Mouse (Mus musculus): Measurements from ENCODE around the gene Rufy2. TPM values are rescaled to one million over a fixed set of nuclear protein-coding genes. Genes with fewer than 3 reads are reported as not detected.

Gene Rufy2
- polyA plus RNA-seq (2015; fragmentation: Nextera tagmentation; extraction: Ambion mirVana): 20.3 and 20.7 TPM in 2 replicates

GRCm38 (mm10) chr10:62980039-62980954 lies at the start of gene Rufy2:
Gene Rufy2, plus strand, starts transcription at chr10:62980223.
- Histone ChIP-seq H3K27ac (peak within 1 kb of the TSS; percentile 66), H3K4me1 (replicated peaks) (0 out of 2 replicates have a peak, but pooled peaks cover 3% of the 10 kb centered on the region), H3K4me3 (replicated peaks) (peak within 1 kb of the TSS; percentile 97), H3K4me2 (replicated peaks) (peak within 1 kb of the TSS; percentile 86), H3K9ac (peak within 1 kb of the TSS; percentile 91), H3K9me3 (no peaks in the 10 kb centered on the region), H3K36me3 (peaks cover 8% of the 10 kb centered on the region), H3K27me3 (replicated peaks) (no peaks in the 10 kb centered on the region)
- ATAC-seq: peak; percentile 94
- WGBS: under 1% methylated on average over 75 of the region's 77 CpGs

GRCm38 (mm10) chr10:62932381-62932780 lies 47.6 kb upstream of the Rufy2 start:
- Histone ChIP-seq H3K9me3 (no peaks in the 10 kb centered on the region), H3K9ac (no peak overlapping the region), H3K4me2 (replicated peaks) (no peak overlapping the region), H3K27ac (no peak overlapping the region), H3K36me3 (peaks cover 16% of the 10 kb centered on the region), H3K4me1 (replicated peaks) (no peaks in the 10 kb centered on the region), H3K27me3 (replicated peaks) (no peaks in the 10 kb centered on the region), H3K4me3 (replicated peaks) (no peak overlapping the region)
- 97% methylated on average over 1 of the region's 1 CpGs for WGBS
- no peak for ATAC-seq

GRCm38 (mm10) chr10:62944975-62945580 lies 34.9 kb upstream of the Rufy2 start:
- Histone ChIP-seq H3K9ac (no peak overlapping the region), H3K4me3 (replicated peaks) (no peak overlapping the region), H3K27ac (no peak overlapping the region), H3K27me3 (replicated peaks) (no peaks in the 10 kb centered on the region), H3K9me3 (no peaks in the 10 kb centered on the region), H3K4me1 (replicated peaks) (0 out of 2 replicates have a peak, but pooled peaks cover 3% of the 10 kb centered on the region), H3K4me2 (replicated peaks) (no peak overlapping the region), H3K36me3 (peaks cover 8% of the 10 kb centered on the region; the same call in 1 of the 2 replicates)
- peak; percentile 26; the same call in 1 of the 2 replicates for ATAC-seq
- WGBS: 86% methylated on average over 10 of the region's 10 CpGs

- H3K4me3 ChIP-seq (replicated peaks): peak within 1 kb of the TSS; percentile 62
- no peaks in the 10 kb centered on the region for H3K27me3 ChIP-seq (replicated peaks)
- peak within 1 kb of the TSS; percentile 80 for H3K9ac ChIP-seq
- WGBS: under 1% methylated on average over 68 of the region's 68 CpGs
- peak within 1 kb of the TSS; percentile 85 for H3K27ac ChIP-seq
- peak within 1 kb of the TSS; percentile 87 for H3K4me2 ChIP-seq (replicated peaks)
- H3K36me3 ChIP-seq: peaks cover 14% of the 10 kb centered on the region; the same call in 1 of the 2 replicates
- H3K9me3 ChIP-seq: no peaks in the 10 kb centered on the region
- ATAC-seq: peak; percentile 93
- 0 out of 2 replicates have a peak, but pooled peaks cover 3% of the 10 kb centered on the region for H3K4me1 ChIP-seq (replicated peaks)
These were observed 33.1 kb upstream of the Rufy2 start, which contains the start of gene Dna2 for GRCm38 (mm10) chr10:62946738-62947471. Gene Dna2, plus strand, starts transcription at chr10:62947026.

- 0 out of 2 replicates have a peak, but pooled peaks cover 3% of the 10 kb centered on the region for H3K4me1 ChIP-seq (replicated peaks)
- ATAC-seq: no peak
- no peaks in the 10 kb centered on the region for H3K9me3 ChIP-seq
- no peak overlapping the region for H3K4me2 ChIP-seq (replicated peaks)
- 93% methylated on average over 7 of the region's 7 CpGs for WGBS
- H3K4me3 ChIP-seq (replicated peaks): no peak overlapping the region
- no peak overlapping the region for H3K9ac ChIP-seq
- H3K36me3 ChIP-seq: 0 out of 2 replicates have a peak, but pooled peaks cover 11% of the 10 kb centered on the region
- H3K27ac ChIP-seq: no peak overlapping the region
- no peaks in the 10 kb centered on the region for H3K27me3 ChIP-seq (replicated peaks)
These were observed 31.5 kb upstream of the Rufy2 start for GRCm38 (mm10) chr10:62948551-62948950.

GRCm38 (mm10) chr10:62963956-62964355 lies 16.1 kb upstream of the Rufy2 start:
- Histone ChIP-seq H3K36me3 (peaks cover 24% of the 10 kb centered on the region), H3K4me1 (replicated peaks) (no peaks in the 10 kb centered on the region), H3K9me3 (no peaks in the 10 kb centered on the region), H3K4me2 (replicated peaks) (no peak overlapping the region), H3K9ac (no peak overlapping the region), H3K4me3 (replicated peaks) (no peak overlapping the region), H3K27me3 (replicated peaks) (no peaks in the 10 kb centered on the region), H3K27ac (no peak overlapping the region)
- ATAC-seq: no peak
- WGBS: 93% methylated on average over 7 of the region's 7 CpGs

- Histone ChIP-seq H3K9me3 (no peaks in the 10 kb centered on the region), H3K9ac (no peak overlapping the region), H3K4me1 (replicated peaks) (no peaks in the 10 kb centered on the region), H3K36me3 (peaks cover 22% of the 10 kb centered on the region; the same call in 1 of the 2 replicates), H3K27ac (no peak overlapping the region), H3K4me2 (replicated peaks) (no peak overlapping the region), H3K4me3 (replicated peaks) (no peak overlapping the region), H3K27me3 (replicated peaks) (no peaks in the 10 kb centered on the region)
- WGBS: 93% methylated on average over 11 of the region's 11 CpGs
- ATAC-seq: no peak
These were observed 14.2 kb upstream of the Rufy2 start for GRCm38 (mm10) chr10:62965796-62966195.

GRCm38 (mm10) chr10:62966291-62966690 lies 13.7 kb upstream of the Rufy2 start:
- Histone ChIP-seq H3K4me1 (replicated peaks) (no peaks in the 10 kb centered on the region), H3K9ac (no peak overlapping the region), H3K36me3 (peaks cover 24% of the 10 kb centered on the region; the same call in 1 of the 2 replicates), H3K27me3 (replicated peaks) (no peaks in the 10 kb centered on the region), H3K9me3 (no peaks in the 10 kb centered on the region), H3K27ac (no peak overlapping the region), H3K4me3 (replicated peaks) (no peak overlapping the region), H3K4me2 (replicated peaks) (no peak overlapping the region)
- WGBS: 90% methylated on average over 15 of the region's 15 CpGs
- no peak for ATAC-seq

- Histone ChIP-seq H3K36me3 (0 out of 2 replicates have a peak, but pooled peaks cover 9% of the 10 kb centered on the region), H3K9me3 (no peaks in the 10 kb centered on the region), H3K27me3 (replicated peaks) (no peaks in the 10 kb centered on the region), H3K4me3 (replicated peaks) (no peak overlapping the region), H3K4me1 (replicated peaks) (no peaks in the 10 kb centered on the region), H3K27ac (no peak overlapping the region), H3K4me2 (replicated peaks) (no peak overlapping the region), H3K9ac (no peak overlapping the region)
- 72% methylated on average over 16 of the region's 16 CpGs for WGBS
- peak; percentile 82 for ATAC-seq
These were observed 8.2 kb upstream of the Rufy2 start for GRCm38 (mm10) chr10:62971821-62972220.

- H3K4me2 ChIP-seq (replicated peaks): peak overlapping the region; percentile 86
- no peak for ATAC-seq
- no peak overlapping the region for H3K27ac ChIP-seq
- no peaks in the 10 kb centered on the region for H3K27me3 ChIP-seq (replicated peaks)
- WGBS: 11% methylated on average over 10 of the region's 10 CpGs
- H3K36me3 ChIP-seq: peaks cover 6% of the 10 kb centered on the region
- 0 out of 2 replicates have a peak, but pooled peaks cover 3% of the 10 kb centered on the region for H3K4me1 ChIP-seq (replicated peaks)
- no peaks in the 10 kb centered on the region for H3K9me3 ChIP-seq
- H3K4me3 ChIP-seq (replicated peaks): peak overlapping the region; percentile 97
- peak overlapping the region; percentile 91 for H3K9ac ChIP-seq
These were observed 370 bp upstream of the Rufy2 start for GRCm38 (mm10) chr10:62979667-62980038.

GRCm38 (mm10) chr10:62984072-62984471 lies 4.0 kb downstream of the Rufy2 start:
- WGBS: 89% methylated on average over 11 of the region's 11 CpGs
- Histone ChIP-seq H3K27me3 (replicated peaks) (no peaks in the 10 kb centered on the region), H3K9ac (no peak overlapping the region), H3K4me2 (replicated peaks) (no peak overlapping the region), H3K4me1 (replicated peaks) (0 out of 2 replicates have a peak, but pooled peaks cover 3% of the 10 kb centered on the region), H3K9me3 (no peaks in the 10 kb centered on the region), H3K36me3 (peaks cover 8% of the 10 kb centered on the region), H3K4me3 (replicated peaks) (no peak overlapping the region), H3K27ac (no peak overlapping the region)
- ATAC-seq: no peak
